Mouse (Mus musculus): Measurements from ENCODE around the gene Nr2e1. TPM values are rescaled to one million over a fixed set of nuclear protein-coding genes. Genes with fewer than 3 reads are reported as not detected.

Nr2e1 gene
- polyA plus RNA-seq, 1 experiment from 2014 or later, result 117 TPM

- no peaks in the 10 kb centered on the region for H3K4me1 ChIP-seq (replicated peaks; ENCODE audit: control insufficient read depth, insufficient read depth, low read length)
- H3K27me3 ChIP-seq (ENCODE audit: control insufficient read depth, insufficient read depth, low read length), result no peaks in the 10 kb centered on the region
- H3K36me3 ChIP-seq (ENCODE audit: control insufficient read depth, insufficient read depth, low read length), result no peaks in the 10 kb centered on the region
- DNase-seq (ENCODE audit: low spot score), result no peak
- no peak overlapping the region for H3K9ac ChIP-seq (ENCODE audit: low read length)
- H3K4me3 ChIP-seq (ENCODE audit: low read depth, low read length), result no peak overlapping the region
- H3K4me2 ChIP-seq (ENCODE audit: low read depth, low read length, severe bottlenecking), result no peak overlapping the region
- H3K9me3 ChIP-seq (ENCODE audit: control insufficient read depth, low read length), result no peaks in the 10 kb centered on the region
- H3K27ac ChIP-seq (ENCODE audit: low read depth, low read length), result no peak overlapping the region
- ATAC-seq (replicated peaks; ENCODE audit: low FRiP score), result no peak
- WGBS, result 87% methylated on average over 6 of the region's 6 CpGs
Measured at GRCm38 (mm10) chr10:42545707-42546503, 37.5 kb downstream of the Nr2e1 start.

- Histone ChIP-seq H3K27ac (ENCODE audit: low read depth, low read length) (peak overlapping the region; percentile 39; the same call in 1 of the 2 replicates), H3K9me3 (ENCODE audit: control insufficient read depth, low read length) (no peaks in the 10 kb centered on the region)
- ATAC-seq (replicated peaks; ENCODE audit: low FRiP score), result no peak
Measured at GRCm38 (mm10) chr10:42537571-42538316, 45.7 kb downstream of the Nr2e1 start.

GRCm38 (mm10) chr10:42533836-42534453 lies 49.5 kb downstream of the Nr2e1 start:
- H3K4me2 ChIP-seq (ENCODE audit: low read depth, low read length, severe bottlenecking), result no peak overlapping the region
- no peak overlapping the region for H3K9ac ChIP-seq (ENCODE audit: low read length)
- no peaks in the 10 kb centered on the region for H3K9me3 ChIP-seq (ENCODE audit: control insufficient read depth, low read length)
- no peaks in the 10 kb centered on the region for H3K27me3 ChIP-seq (ENCODE audit: control insufficient read depth, insufficient read depth, low read length)
- WGBS, result 88% methylated on average over 11 of the region's 11 CpGs
- DNase-seq (ENCODE audit: low spot score), result no peak
- no peaks in the 10 kb centered on the region for H3K4me1 ChIP-seq (replicated peaks; ENCODE audit: control insufficient read depth, insufficient read depth, low read length)
- no peak for ATAC-seq (replicated peaks; ENCODE audit: low FRiP score)
- no peak overlapping the region for H3K4me3 ChIP-seq (ENCODE audit: low read depth, low read length)
- no peak overlapping the region for H3K27ac ChIP-seq (ENCODE audit: low read depth, low read length)
- H3K36me3 ChIP-seq (ENCODE audit: control insufficient read depth, insufficient read depth, low read length), result no peaks in the 10 kb centered on the region

More at GRCm38 (mm10) chr10:42537571-42538316, 45.7 kb downstream of the Nr2e1 start:
- 0 out of 2 replicates have a peak, but pooled peaks cover 3% of the 10 kb centered on the region for H3K4me1 ChIP-seq (replicated peaks; ENCODE audit: control insufficient read depth, insufficient read depth, low read length)
- H3K4me2 ChIP-seq (ENCODE audit: low read depth, low read length, severe bottlenecking), result no peak overlapping the region
- no peaks in the 10 kb centered on the region for H3K27me3 ChIP-seq (ENCODE audit: control insufficient read depth, insufficient read depth, low read length)
- WGBS, result 89% methylated on average over 9 of the region's 9 CpGs
- DNase-seq (ENCODE audit: low spot score), result no peak
- H3K9ac ChIP-seq (ENCODE audit: low read length), result no peak overlapping the region
- H3K4me3 ChIP-seq (ENCODE audit: low read depth, low read length), result no peak overlapping the region
- no peaks in the 10 kb centered on the region for H3K36me3 ChIP-seq (ENCODE audit: control insufficient read depth, insufficient read depth, low read length)

GRCm38 (mm10) chr10:42525682-42526081 lies 57.8 kb downstream of the Nr2e1 start:
- Histone ChIP-seq H3K27me3 (ENCODE audit: control insufficient read depth, insufficient read depth, low read length) (no peaks in the 10 kb centered on the region), H3K27ac (ENCODE audit: low read depth, low read length) (no peak overlapping the region), H3K4me1 (replicated peaks; ENCODE audit: control insufficient read depth, insufficient read depth, low read length) (peaks cover 13% of the 10 kb centered on the region), H3K4me2 (ENCODE audit: low read depth, low read length, severe bottlenecking) (no peak overlapping the region), H3K9ac (ENCODE audit: low read length) (no peak overlapping the region), H3K4me3 (ENCODE audit: low read depth, low read length) (no peak overlapping the region), H3K9me3 (ENCODE audit: control insufficient read depth, low read length) (no peaks in the 10 kb centered on the region), H3K36me3 (ENCODE audit: control insufficient read depth, insufficient read depth, low read length) (no peaks in the 10 kb centered on the region)
- DNase-seq (ENCODE audit: low spot score) (no peak), ATAC-seq (replicated peaks; ENCODE audit: low FRiP score) (no peak)
- 94% methylated on average over 3 of the region's 3 CpGs for WGBS

- H3K4me2 ChIP-seq (ENCODE audit: low read depth, low read length, severe bottlenecking), result no peak overlapping the region
- H3K4me3 ChIP-seq (ENCODE audit: low read depth, low read length), result no peak overlapping the region
- no peaks in the 10 kb centered on the region for H3K36me3 ChIP-seq (ENCODE audit: control insufficient read depth, insufficient read depth, low read length)
- no peaks in the 10 kb centered on the region for H3K9me3 ChIP-seq (ENCODE audit: control insufficient read depth, low read length)
- H3K9ac ChIP-seq (ENCODE audit: low read length), result no peak overlapping the region
- H3K4me1 ChIP-seq (replicated peaks; ENCODE audit: control insufficient read depth, insufficient read depth, low read length), result peaks cover 13% of the 10 kb centered on the region
- ATAC-seq (replicated peaks; ENCODE audit: low FRiP score), result no peak
- WGBS, result 38% methylated on average over 11 of the region's 11 CpGs
- H3K27me3 ChIP-seq (ENCODE audit: control insufficient read depth, insufficient read depth, low read length), result no peaks in the 10 kb centered on the region
- H3K27ac ChIP-seq (ENCODE audit: low read depth, low read length), result no peak overlapping the region
- no peak for DNase-seq (ENCODE audit: low spot score)
Measured at GRCm38 (mm10) chr10:42523556-42524162, 59.8 kb downstream of the Nr2e1 start.

GRCm38 (mm10) chr10:42522912-42523311 lies 60.5 kb downstream of the Nr2e1 start:
- H3K4me2 ChIP-seq (ENCODE audit: low read depth, low read length, severe bottlenecking), result no peak overlapping the region
- H3K27ac ChIP-seq (ENCODE audit: low read depth, low read length), result no peak overlapping the region
- no peaks in the 10 kb centered on the region for H3K27me3 ChIP-seq (ENCODE audit: control insufficient read depth, insufficient read depth, low read length)
- peaks cover 13% of the 10 kb centered on the region for H3K4me1 ChIP-seq (replicated peaks; ENCODE audit: control insufficient read depth, insufficient read depth, low read length)
- no peaks in the 10 kb centered on the region for H3K9me3 ChIP-seq (ENCODE audit: control insufficient read depth, low read length)
- 10% methylated on average over 2 of the region's 2 CpGs for WGBS
- no peak overlapping the region for H3K9ac ChIP-seq (ENCODE audit: low read length)
- no peaks in the 10 kb centered on the region for H3K36me3 ChIP-seq (ENCODE audit: control insufficient read depth, insufficient read depth, low read length)
- DNase-seq (ENCODE audit: low spot score) (no peak), ATAC-seq (replicated peaks; ENCODE audit: low FRiP score) (no peak)
- no peak overlapping the region for H3K4me3 ChIP-seq (ENCODE audit: low read depth, low read length)

- Histone ChIP-seq H3K36me3 (ENCODE audit: control insufficient read depth, insufficient read depth, low read length) (no peaks in the 10 kb centered on the region), H3K9me3 (ENCODE audit: control insufficient read depth, low read length) (no peaks in the 10 kb centered on the region), H3K27me3 (ENCODE audit: control insufficient read depth, insufficient read depth, low read length) (no peaks in the 10 kb centered on the region), H3K4me2 (ENCODE audit: low read depth, low read length, severe bottlenecking) (no peak overlapping the region), H3K9ac (ENCODE audit: low read length) (no peak overlapping the region), H3K27ac (ENCODE audit: low read depth, low read length) (no peak overlapping the region), H3K4me3 (ENCODE audit: low read depth, low read length) (no peak overlapping the region), H3K4me1 (replicated peaks; ENCODE audit: control insufficient read depth, insufficient read depth, low read length) (peaks cover 13% of the 10 kb centered on the region)
- DNase-seq (ENCODE audit: low spot score), result no peak
- ATAC-seq (replicated peaks; ENCODE audit: low FRiP score), result no peak
- 75% methylated on average over 5 of the region's 5 CpGs for WGBS
Measured at GRCm38 (mm10) chr10:42521315-42521981, 62.0 kb downstream of the Nr2e1 start.

- ATAC-seq (replicated peaks; ENCODE audit: low FRiP score), result no peak
- no peak overlapping the region for H3K4me2 ChIP-seq (ENCODE audit: low read depth, low read length, severe bottlenecking)
- H3K27me3 ChIP-seq (ENCODE audit: control insufficient read depth, insufficient read depth, low read length), result no peaks in the 10 kb centered on the region
- H3K27ac ChIP-seq (ENCODE audit: low read depth, low read length), result no peak overlapping the region
- 90% methylated on average over 8 of the region's 8 CpGs for WGBS
- H3K9me3 ChIP-seq (ENCODE audit: control insufficient read depth, low read length), result no peaks in the 10 kb centered on the region
- no peak overlapping the region for H3K4me3 ChIP-seq (ENCODE audit: low read depth, low read length)
- DNase-seq (ENCODE audit: low spot score), result no peak
- H3K36me3 ChIP-seq (ENCODE audit: control insufficient read depth, insufficient read depth, low read length), result no peaks in the 10 kb centered on the region
- H3K4me1 ChIP-seq (replicated peaks; ENCODE audit: control insufficient read depth, insufficient read depth, low read length), result peaks cover 6% of the 10 kb centered on the region; the same call in 1 of the 2 replicates
- no peak overlapping the region for H3K9ac ChIP-seq (ENCODE audit: low read length)
Measured at GRCm38 (mm10) chr10:42518363-42518762, 65.1 kb downstream of the Nr2e1 start.
